Mouse (Mus musculus) adipocyte (in vitro differentiated cells): ENCODE measurements around the gene Rap2a.

Experiments
- DNase-seq: peaks from one replicate; pipeline ENCODE4 v3.0.0-alpha.2; 2016; ENCODE audit warnings: low spot score

The Rap2a gene

GRCm38 (mm10) chr14:120477982-120478568 is at the start of gene Rap2a:
TSS of gene Rap2a (plus strand) at chr14:120478444.
- DNase-seq: peak; percentile 97

DNA sequence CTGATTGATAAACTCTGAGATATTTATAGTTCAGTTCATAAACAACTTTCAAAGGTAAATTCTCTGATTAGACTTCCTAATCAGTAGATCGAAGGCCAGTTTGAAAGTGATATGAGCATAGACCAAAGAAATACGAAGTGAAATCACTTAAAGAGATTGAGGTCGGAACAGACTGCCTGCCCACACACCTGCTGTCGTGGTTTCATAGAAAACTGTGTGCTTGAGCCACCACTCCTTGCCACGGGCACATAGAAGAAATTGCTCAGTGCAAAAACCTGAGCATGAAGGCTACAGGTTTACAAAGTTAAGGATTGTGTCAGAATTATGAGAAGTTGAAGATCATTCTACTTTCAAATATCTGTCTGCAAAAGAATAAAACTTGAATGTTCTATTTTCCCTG is 49.7 kb upstream of the Rap2a start:
- no peak for DNase-seq

DNA sequence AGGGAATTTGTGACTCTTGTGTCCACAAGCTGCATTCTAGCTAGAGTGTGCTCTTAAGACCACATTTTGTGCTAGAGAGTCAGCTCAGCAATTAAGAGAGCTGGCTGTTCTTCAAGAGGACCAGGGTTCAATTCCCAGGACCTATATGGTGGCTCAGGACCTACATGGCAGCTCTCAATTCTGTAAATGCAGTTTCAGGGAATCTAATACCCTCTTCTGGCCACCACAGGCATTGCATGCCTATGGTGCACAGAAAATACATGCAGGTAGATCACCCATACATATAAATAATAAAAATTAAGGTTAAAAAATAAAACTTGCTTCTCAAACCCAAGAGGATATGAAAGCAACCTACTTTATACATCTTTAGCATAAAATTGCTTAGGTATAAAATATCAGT is 45.5 kb upstream of the Rap2a start:
- no peak for DNase-seq

DNA sequence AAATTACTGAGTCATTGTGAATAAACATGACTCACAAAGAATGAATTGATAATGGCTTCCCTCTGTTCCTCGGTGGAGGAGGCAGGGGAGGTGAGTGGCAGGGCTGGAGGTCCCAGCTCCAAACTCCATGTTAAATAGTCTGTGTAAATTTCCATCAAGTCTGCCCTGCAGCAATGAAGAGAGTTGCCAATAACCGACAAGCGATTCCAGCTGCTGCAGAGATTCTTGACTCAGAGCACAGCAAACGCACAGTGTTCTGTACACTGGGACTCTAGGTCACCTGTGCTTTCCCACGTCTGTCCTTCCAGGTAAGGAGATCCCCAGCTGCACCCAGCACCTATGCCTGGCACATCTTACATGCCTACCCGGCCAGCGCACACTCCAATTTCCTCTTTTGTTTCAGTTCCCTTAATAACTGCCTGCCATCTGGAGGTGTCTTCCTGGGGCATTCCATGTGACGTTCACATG is 44.3 kb upstream of the Rap2a start:
- peak; percentile 14 for DNase-seq

DNA sequence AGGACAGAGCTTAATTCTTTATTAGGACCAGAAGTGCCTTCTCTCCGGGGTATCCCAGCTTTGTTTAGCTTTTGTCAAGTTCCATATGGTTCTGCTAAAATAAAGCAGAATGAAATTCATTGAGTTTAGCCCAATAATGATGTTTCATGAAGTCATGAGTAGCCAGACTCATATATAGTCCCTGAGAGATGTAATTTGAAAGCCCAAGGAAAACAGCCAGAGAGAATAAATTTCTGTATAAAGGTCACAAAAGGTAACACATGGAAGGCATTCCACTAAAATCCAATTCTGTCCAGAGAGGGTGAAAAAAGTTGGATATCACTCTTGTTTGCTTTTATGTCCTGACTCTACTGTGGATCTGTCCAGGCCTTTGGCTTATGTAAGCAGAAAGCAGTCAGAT is 43.4 kb upstream of the Rap2a start:
- no peak for DNase-seq

- no peak for DNase-seq
Measured at GRCm38 (mm10) chr14:120440716-120441115, 37.5 kb upstream of the Rap2a start.

DNA sequence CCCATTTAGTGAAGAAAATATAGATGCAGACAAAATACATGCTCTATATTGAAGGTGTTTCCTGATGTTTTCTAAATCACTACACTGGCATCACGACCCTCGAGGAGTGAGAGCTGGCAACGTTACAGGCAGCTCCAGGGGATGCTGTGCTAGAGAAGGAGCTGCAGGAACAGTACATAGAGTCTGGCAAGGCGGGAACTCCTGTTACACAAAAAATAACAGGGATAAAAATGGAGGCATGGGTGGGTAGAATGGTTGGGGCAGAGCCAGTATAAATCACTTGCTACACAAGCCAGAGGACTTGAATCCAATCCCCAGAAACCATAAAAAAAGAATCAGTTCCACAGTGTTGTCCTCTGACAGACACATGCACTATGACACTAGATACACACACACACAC is 37.0 kb upstream of the Rap2a start:
- no peak for DNase-seq

GRCm38 (mm10) chr14:120441836-120442235 is 36.4 kb upstream of the Rap2a start:
- DNase-seq: no peak

DNA sequence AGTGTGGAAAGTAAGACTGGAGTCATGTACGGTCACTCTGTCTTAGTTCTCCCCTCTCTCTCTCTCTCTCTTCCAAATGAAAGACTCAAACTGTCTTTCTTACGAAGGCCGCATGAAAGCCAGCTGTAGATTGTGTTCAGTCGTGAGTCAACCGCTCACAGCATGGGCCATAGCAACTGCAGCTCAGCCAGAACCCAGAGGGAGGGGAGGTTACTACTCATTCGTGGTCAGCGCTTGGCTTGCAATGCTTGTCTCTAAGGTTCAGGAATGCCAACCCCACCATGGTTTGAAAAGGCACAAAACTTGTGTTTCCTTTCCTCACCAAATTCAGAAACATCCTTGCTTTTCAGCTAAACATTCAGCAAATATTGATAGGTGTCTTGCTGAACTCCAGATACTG is 24.0 kb upstream of the Rap2a start:
- no peak for DNase-seq

GRCm38 (mm10) chr14:120463938-120464727 is 14.1 kb upstream of the Rap2a start:
- no peak for DNase-seq

- DNase-seq: no peak
Measured at GRCm38 (mm10) chr14:120466816-120467215, 11.4 kb upstream of the Rap2a start.

GRCm38 (mm10) chr14:120469126-120469790 is 9.0 kb upstream of the Rap2a start:
- DNase-seq: no peak

DNA sequence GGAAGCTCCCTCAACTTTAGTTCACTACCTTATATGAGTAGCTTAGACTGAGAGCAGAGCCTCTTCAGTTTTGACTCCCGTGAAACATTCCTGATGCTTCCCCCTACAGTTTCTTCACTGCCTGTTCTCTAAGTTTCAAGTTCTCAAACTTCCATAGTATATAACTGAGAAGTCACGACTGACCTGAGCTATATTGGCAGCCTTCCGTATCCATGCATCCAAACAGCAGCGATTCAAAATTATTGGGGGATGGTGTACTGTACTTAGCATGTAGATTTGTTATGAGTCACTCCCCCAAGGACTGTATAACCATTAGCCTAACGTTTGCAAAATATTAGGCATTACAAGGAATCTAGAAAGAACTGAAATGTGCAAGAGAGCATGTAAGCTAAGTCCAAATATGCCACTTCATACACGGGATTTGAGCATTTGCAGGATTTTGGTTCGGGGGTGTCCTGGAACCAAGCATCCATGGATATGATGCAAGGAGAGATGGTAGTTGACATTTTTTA is 2.0 kb upstream of the Rap2a start:
- peak; percentile 19 for DNase-seq

DNA sequence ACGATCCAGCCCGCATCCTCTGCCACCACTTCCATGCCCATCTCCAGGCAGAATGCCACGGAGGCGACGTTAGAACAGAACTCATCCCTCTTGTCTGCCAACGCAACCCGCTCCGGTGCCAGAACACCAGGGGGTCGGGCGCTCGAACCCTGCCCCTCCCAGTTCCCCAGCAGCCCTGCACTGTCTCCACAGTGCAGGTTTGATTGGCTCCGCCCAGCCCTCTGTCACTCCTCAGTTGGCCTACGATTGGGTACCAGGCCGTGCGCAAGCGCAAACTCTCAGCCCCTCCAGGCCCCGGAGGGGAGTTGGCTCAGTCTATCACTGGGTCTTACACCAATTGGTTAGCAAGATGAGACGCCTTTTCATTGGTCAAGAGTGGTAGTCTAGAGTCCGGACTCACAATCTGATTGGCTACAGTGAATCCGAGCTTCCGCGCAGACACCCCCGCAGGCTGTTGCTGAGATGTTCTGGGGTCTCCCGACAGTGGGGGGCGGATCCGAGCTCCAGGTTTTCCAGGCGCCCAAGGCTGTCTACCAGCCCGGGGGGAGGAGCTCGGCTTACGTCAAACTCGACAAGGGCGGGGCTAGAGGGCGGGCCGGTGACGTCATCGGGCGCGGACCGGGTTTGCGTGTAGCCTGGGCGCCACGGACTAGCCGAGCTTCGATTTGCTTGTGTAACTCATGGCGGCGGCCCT is 809 bp upstream of the Rap2a start:
- peak; percentile 99 for DNase-seq

GRCm38 (mm10) chr14:120478641-120479341 is 547 bp downstream of the Rap2a start:
- peak; percentile 30 for DNase-seq

- DNase-seq: no peak
Measured at GRCm38 (mm10) chr14:120480341-120480900, 2.2 kb downstream of the Rap2a start.

GRCm38 (mm10) chr14:120480927-120481326 is 2.7 kb downstream of the Rap2a start:
- no peak for DNase-seq

- no peak for DNase-seq
Measured at GRCm38 (mm10) chr14:120484561-120484960, 6.3 kb downstream of the Rap2a start.

GRCm38 (mm10) chr14:120496284-120496683 is 18.0 kb downstream of the Rap2a start:
- DNase-seq: no peak

- no peak for DNase-seq
Measured at GRCm38 (mm10) chr14:120496827-120497226, 18.6 kb downstream of the Rap2a start.

- DNase-seq: no peak
Measured at GRCm38 (mm10) chr14:120499096-120499495, 20.9 kb downstream of the Rap2a start.
